Mouse (Mus musculus) lung, postnatal 14 days (tissue): ENCODE results near the gene Ttc13.

ENCODE experiments used
- DNase-seq: peaks from one replicate; pipeline ENCODE4 v3.0.0; 2021

The Ttc13 gene

GRCm38 (mm10) chr8:124721862-124722515 lies at the start of gene Ttc13, which contains the start of gene Arv1:
Gene Ttc13 (minus strand): TSS chr8:124721983.
Gene Arv1 (plus strand): TSS chr8:124722139.
- peak; percentile 93 for DNase-seq

DNA sequence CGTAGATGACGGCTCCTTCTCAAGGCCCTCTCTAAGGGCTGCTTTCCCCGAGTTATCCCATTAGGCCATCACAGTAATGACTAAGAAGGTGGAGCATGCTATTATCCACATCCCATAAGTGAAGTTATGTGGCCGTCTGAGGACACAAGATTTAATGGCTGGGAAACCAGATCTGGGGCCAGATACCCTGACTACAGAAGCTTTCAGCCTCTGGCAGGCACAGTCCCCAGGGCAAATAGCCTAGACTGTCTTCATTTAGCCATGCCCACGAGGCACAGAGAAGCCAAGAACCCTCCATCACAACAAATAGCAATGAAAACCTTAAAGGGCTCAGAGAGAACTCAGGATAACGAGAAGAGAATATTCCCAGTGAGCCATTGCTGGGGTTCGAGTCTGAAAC lies 41.3 kb upstream of the Ttc13 start:
- DNase-seq, result no peak

- DNase-seq, result peak; percentile 58
These were observed 36.8 kb upstream of the Ttc13 start for GRCm38 (mm10) chr8:124758544-124758943.

DNA sequence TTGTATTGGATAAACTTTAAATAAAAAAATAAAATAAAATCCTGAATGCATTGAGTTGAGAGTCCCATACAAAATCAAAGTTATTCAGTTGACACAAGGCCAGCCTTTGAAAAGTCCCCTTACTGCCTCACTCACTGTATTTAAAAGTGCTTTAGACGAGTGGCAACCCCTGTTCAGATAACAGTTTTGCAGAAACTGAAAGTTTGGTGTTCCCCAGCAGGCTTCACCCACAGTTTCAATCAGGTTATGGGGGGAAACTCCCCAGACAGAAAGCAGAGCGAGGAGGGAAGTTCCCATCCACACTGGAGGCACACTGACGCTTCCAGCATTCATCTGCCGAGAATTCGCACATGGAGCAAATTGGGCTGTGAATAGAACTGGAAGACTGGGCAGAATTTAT lies 34.8 kb upstream of the Ttc13 start:
- no peak for DNase-seq

DNA sequence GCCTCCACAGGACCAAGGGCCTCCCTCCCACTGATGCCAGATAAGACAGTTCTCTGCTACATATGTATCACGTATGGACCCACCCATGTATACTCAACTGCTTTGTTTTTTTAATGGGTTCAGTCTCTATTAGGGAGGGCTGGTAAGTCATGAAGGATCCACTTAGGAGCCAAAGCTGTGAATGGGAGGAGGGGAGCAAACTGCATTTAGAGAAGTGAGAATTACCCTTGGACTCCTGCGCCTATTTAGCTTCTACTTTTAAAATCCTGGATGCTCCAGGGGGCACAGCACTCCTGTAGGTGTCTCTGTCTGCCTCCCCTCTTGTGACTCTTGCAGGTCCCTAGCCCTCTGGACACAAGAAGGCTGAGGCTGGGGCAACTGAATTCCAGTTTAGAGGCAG lies 34.4 kb upstream of the Ttc13 start:
- no peak for DNase-seq

GRCm38 (mm10) chr8:124755481-124755880 lies 33.7 kb upstream of the Ttc13 start:
- no peak for DNase-seq

DNA sequence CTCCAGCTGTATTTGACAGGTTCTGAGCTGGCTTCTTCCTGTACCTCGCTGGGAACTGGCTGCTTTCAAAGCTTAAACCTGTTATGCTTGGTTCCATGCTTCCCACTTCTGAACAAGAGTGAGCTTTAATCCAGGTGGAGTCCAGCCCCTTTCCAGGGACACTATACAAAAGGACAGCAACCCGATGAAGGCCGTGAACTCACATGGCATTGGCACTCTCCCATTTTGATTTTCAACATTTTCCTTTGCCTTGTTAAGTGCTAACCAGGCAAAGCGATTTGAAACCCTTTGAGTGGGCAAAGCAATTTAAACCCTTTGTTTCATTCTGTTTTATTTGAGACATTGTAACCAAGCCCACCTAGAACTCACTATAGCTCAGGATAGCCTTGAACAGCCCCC lies 33.0 kb upstream of the Ttc13 start:
- DNase-seq, result no peak

- no peak for DNase-seq
These were observed 32.5 kb upstream of the Ttc13 start for GRCm38 (mm10) chr8:124754101-124754791.

GRCm38 (mm10) chr8:124752325-124752862 lies 30.6 kb upstream of the Ttc13 start:
- no peak for DNase-seq

DNA sequence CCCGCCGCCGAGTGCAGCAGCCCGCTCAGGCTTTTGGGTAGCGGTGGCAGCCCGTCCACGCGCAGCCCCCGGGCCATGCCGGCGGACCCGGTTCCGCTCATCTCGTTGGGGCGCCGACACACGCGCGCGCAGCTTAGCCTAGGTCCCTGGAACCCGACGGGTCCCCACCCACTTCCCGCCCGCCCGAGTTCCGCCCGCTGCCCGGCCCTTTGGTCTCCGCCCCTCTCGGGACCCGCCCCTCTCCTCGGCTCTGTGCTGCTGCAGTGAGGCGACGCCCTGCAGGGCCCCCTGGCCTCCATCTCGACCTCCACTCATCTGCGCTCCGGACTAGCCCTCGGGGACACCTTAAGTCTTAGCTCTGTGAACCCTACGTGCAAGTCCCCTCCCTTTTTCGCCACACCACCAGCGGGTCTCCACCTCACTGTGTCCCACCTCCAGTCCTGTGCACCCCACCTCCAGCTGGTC lies 30.0 kb upstream of the Ttc13 start, which contains the start of gene Fam89a:
Gene Fam89a (minus strand): TSS at position 124 of the 465 bp plus-strand sequence.
- peak; percentile 70 for DNase-seq

DNA sequence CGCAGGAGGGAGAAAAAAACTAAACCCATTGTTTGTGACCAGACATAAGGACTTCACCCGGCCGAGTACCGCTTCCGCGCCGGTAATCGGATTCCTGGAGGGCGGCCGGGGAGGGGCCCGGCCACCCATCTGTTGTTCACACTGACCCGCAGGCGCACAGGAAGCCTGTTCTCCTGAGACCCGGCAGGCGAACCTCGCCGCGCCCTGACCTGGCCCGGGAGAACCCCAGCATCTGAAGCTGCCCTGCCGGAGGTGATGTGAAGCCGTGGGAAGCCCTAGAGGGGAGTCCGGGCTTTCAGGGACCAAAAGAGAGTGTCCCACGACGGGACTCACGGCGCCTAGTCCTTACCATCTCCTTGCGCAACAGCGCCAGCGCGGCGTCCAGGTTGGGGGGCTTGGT lies 29.4 kb upstream of the Ttc13 start:
- DNase-seq, result no peak

- DNase-seq, result no peak
These were observed 24.9 kb upstream of the Ttc13 start for GRCm38 (mm10) chr8:124746661-124747060.

GRCm38 (mm10) chr8:124739268-124739667 lies 17.5 kb upstream of the Ttc13 start:
- peak; percentile 37 for DNase-seq

DNA sequence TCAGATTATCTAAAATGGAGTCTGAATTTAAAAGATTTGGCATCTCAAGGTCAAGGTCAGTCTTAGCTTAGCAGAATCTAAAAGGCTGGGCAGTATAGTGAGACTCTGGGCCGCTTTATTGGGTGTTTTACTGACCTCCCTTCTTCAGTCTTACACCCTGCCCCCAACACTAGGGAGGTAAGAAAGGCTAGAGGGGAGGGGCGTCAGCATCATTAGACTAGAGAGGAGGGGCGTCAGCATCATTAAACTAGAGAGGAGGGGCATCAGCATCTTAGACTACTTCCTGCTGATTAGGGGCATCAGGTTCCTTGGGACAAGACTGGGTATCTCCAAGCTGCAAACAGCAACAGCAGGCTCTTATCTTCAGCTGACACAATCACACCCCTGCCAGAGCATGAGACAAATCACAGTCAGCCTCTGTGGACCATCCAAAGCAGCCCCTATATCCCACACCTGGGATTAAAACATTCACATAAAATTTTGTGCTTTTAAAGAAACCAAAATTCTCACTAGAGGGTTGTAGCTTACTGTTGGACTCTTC lies 13.7 kb upstream of the Ttc13 start:
- no peak for DNase-seq

GRCm38 (mm10) chr8:124732828-124733227 lies 11.0 kb upstream of the Ttc13 start:
- DNase-seq, result no peak

GRCm38 (mm10) chr8:124724301-124724700 lies 2.5 kb upstream of the Ttc13 start:
- DNase-seq, result no peak

GRCm38 (mm10) chr8:124720938-124721861 lies 583 bp downstream of the Ttc13 start:
- DNase-seq, result peak; percentile 13

DNA sequence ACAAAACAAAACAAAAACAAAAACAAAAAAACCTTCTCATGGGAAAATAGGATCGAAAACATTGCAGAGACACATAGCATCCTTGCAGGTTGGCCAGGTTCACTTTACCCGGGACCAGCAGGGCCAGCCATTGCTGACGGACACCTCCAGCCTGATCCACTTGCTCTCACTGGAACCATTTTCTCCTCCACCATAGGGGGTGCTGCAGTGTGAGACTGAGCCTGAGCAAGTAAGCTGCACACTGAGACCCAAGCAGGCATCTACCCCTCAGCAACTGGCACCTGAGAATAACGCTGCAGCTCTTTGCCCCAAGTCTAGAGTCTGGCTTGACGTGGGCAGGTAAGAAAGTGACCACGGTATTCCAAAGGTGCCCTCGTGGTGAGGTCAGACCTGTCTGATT lies 1.6 kb downstream of the Ttc13 start:
- DNase-seq, result no peak

- no peak for DNase-seq
These were observed 6.0 kb downstream of the Ttc13 start for GRCm38 (mm10) chr8:124715736-124716135.

GRCm38 (mm10) chr8:124713207-124713606 lies 8.6 kb downstream of the Ttc13 start:
- DNase-seq, result no peak

DNA sequence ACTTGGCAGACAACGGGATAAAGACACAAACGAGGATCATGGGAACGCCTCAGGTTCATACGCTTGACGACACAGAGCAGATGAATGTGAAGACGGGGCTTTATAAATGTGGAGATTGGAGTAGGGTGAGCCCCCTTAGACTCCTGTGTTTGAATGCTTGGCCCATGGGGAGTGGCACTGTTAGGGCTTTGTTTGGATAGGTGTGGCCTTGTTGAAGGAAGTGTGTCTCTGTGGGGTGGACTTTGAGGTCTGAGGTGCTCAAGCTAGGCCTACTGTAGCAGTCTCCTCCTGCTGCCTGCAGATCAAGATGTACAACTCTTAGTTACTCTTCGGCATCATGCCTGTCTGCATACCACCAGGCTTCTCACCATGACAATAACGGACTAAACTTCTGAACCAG lies 16.0 kb downstream of the Ttc13 start:
- DNase-seq, result no peak

- DNase-seq, result no peak
These were observed 17.4 kb downstream of the Ttc13 start for GRCm38 (mm10) chr8:124704376-124704775.

DNA sequence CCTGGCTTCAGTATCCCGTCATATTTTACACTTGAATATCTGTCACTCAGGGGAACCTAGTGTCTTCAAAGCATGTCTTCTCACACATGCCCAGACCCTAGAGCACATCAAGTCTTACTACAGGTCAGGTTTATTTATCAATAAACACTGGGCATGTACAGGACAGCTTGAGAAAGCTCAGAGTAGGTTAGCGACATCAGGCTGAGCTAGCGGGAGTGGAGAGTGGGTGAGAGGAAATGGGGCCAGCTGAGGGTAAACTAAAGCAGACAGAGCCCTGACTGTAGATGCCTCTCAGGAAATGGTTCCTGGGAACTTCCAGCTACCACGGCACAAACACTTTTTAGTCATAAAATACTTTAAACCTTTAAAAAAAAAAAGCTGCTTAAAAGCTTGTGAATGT lies 18.3 kb downstream of the Ttc13 start:
- DNase-seq, result no peak
